Mouse (Mus musculus) MEL (cell line): Measurements from ENCODE around the gene Fndc3b. TPM values are rescaled to one million over a fixed set of nuclear protein-coding genes. Genes with fewer than 3 reads are reported as not detected.

Experiments used
- DNase-seq: peaks from one replicate; pipeline ENCODE4 v3.0.0; 2011; ENCODE audit warnings: low read depth, low spot score
- H3K27ac ChIP-seq: 2 replicates; pipeline ENCODE4 v1.5.1; 2012; ENCODE audit warnings: low read depth, mild to moderate bottlenecking, control low read depth, low read length, moderate library complexity; ENCODE audit not compliant: control insufficient read depth
- H3K27me3 ChIP-seq, 2 experiments: fragments of 150-350 bp in 1 of 2; sonication (generic) in 1 of 2; 2 replicates each; pipeline ENCODE4 v1.6.1; 2012; ENCODE audit warnings: low read length in 2 of 2, mild to moderate bottlenecking in 2 of 2, improper control_type of control experiment in 1 of 2, moderate library complexity in 1 of 2; ENCODE audit not compliant: insufficient read depth in 2 of 2, control insufficient read depth in 1 of 2
- H3K36me3 ChIP-seq, 2 experiments: 2 replicates each; pipeline ENCODE4 v1.6.1; 2012 to 2014; ENCODE audit warnings: low read length in 2 of 2, improper control_type of control experiment in 1 of 2, inconsistent platforms in 1 of 2, mild to moderate bottlenecking in 1 of 2; ENCODE audit not compliant: insufficient read depth in 2 of 2, control insufficient read depth in 1 of 2
- H3K4me1 ChIP-seq, 2 experiments: fragments of 150-350 bp in 1 of 2; sonication (generic) in 1 of 2; 2 replicates each; pipeline ENCODE4 v1.6.1; 2012; ENCODE audit warnings: low read length in 2 of 2, improper control_type of control experiment in 1 of 2, mild to moderate bottlenecking in 1 of 2; ENCODE audit not compliant: insufficient read depth in 2 of 2, control insufficient read depth in 1 of 2
- H3K4me3 ChIP-seq, 2 experiments: fragments of 150-350 bp in 1 of 2; sonication (generic) in 1 of 2; 2 replicates each; pipeline ENCODE4 v1.5.1; 2012; ENCODE audit warnings: low read depth in 2 of 2, low read length in 2 of 2, mild to moderate bottlenecking in 2 of 2, moderate library complexity in 2 of 2, control low read depth in 1 of 2, improper control_type of control experiment in 1 of 2; ENCODE audit not compliant: control insufficient read depth in 1 of 2, insufficient read depth in 1 of 2
- H3K79me2 ChIP-seq: 2 replicates; pipeline ENCODE4 v1.6.1; 2012; ENCODE audit warnings: mild to moderate bottlenecking, low read length, moderate library complexity; ENCODE audit not compliant: control insufficient read depth, poor library complexity, insufficient read depth
- H3K9ac ChIP-seq: 2 replicates; pipeline ENCODE4 v1.6.1; 2012; ENCODE audit warnings: low read depth, mild to moderate bottlenecking, control low read depth, low read length, moderate library complexity; ENCODE audit not compliant: control insufficient read depth, poor library complexity, severe bottlenecking
- H3K9me3 ChIP-seq: fragments of 150-350 bp; sonication (generic); replicated peaks from 2 replicates; pipeline ENCODE4 v1.6.1; 2012; ENCODE audit warnings: mild to moderate bottlenecking, low read length, improper control_type of control experiment, moderate library complexity; ENCODE audit not compliant: insufficient read depth
- BHLHE40 ChIP-seq: IDR thresholded peaks from 2 replicates; pipeline ENCODE4 v1.6.1; 2012; ENCODE audit warnings: low read depth, mild to moderate bottlenecking, inconsistent platforms, low read length, improper control_type of control experiment, borderline replicate concordance
- CHD1 ChIP-seq: IDR thresholded peaks from 2 replicates; pipeline ENCODE4 v1.6.1; 2012; ENCODE audit warnings: low read depth, mild to moderate bottlenecking, inconsistent platforms, low read length, improper control_type of control experiment
- CTCF ChIP-seq, 3 experiments: IDR thresholded peaks in 2 of 3; conservative IDR thresholded peaks in 1 of 3; 2 replicates each; pipeline ENCODE4 v1.5.1; 2011 to 2012; ENCODE audit warnings: low read length in 3 of 3, low read depth in 2 of 3, mild to moderate bottlenecking in 2 of 3, improper control_type of control experiment in 1 of 3, inconsistent platforms in 1 of 3, mixed read lengths in 1 of 3, moderate library complexity in 1 of 3; ENCODE audit not compliant: control insufficient read depth in 1 of 3, insufficient read depth in 1 of 3, poor library complexity in 1 of 3, severe bottlenecking in 1 of 3
- E2F4 ChIP-seq: IDR thresholded peaks from 2 replicates; pipeline ENCODE4 v1.6.1; 2011; ENCODE audit warnings: low read depth, low read length, improper control_type of control experiment, borderline replicate concordance
- ELF1 ChIP-seq: IDR thresholded peaks from 2 replicates; pipeline ENCODE4 v1.6.1; 2014; ENCODE audit warnings: low read depth, mild to moderate bottlenecking, inconsistent platforms, low read length, improper control_type of control experiment, moderate library complexity
- ETS1 ChIP-seq: IDR thresholded peaks from 2 replicates; pipeline ENCODE4 v1.6.1; 2012; ENCODE audit warnings: low read depth, mild to moderate bottlenecking, inconsistent platforms, low read length, improper control_type of control experiment, moderate library complexity
- GATA1 ChIP-seq: IDR thresholded peaks from 2 replicates; pipeline ENCODE4 v1.6.1; 2011; ENCODE audit warnings: low read depth, low read length, improper control_type of control experiment
- MAZ ChIP-seq: IDR thresholded peaks from 2 replicates; pipeline ENCODE4 v1.6.1; 2012; ENCODE audit warnings: low read depth, mild to moderate bottlenecking, inconsistent platforms, low read length, improper control_type of control experiment
- MEF2A ChIP-seq: IDR thresholded peaks from 2 replicates; pipeline ENCODE4 v1.6.1; 2014; ENCODE audit warnings: low read depth, mild to moderate bottlenecking, inconsistent platforms, low read length, improper control_type of control experiment; ENCODE audit not compliant: poor library complexity, insufficient replicate concordance, severe bottlenecking; ENCODE audit errors: extremely low read depth
- MYB ChIP-seq: IDR thresholded peaks from 2 replicates; pipeline ENCODE4 v1.6.1; 2011; ENCODE audit warnings: mild to moderate bottlenecking, low read depth, low read length, improper control_type of control experiment
- NELFE ChIP-seq: IDR thresholded peaks from 2 replicates; pipeline ENCODE4 v1.6.1; 2011; ENCODE audit warnings: low read depth, low read length, improper control_type of control experiment
- NRF1 ChIP-seq: IDR thresholded peaks from 2 replicates; pipeline ENCODE4 v1.6.1; 2014; ENCODE audit warnings: low read depth, mild to moderate bottlenecking, inconsistent platforms, low read length, improper control_type of control experiment, moderate library complexity; ENCODE audit not compliant: poor library complexity, insufficient read depth, severe bottlenecking
- POLR2A ChIP-seq, 2 experiments: IDR thresholded peaks; 2 replicates each; pipeline ENCODE4 v1.6.1; 2011 to 2012; ENCODE audit warnings: low read length in 2 of 2, mild to moderate bottlenecking in 2 of 2, control low read depth in 1 of 2, improper control_type of control experiment in 1 of 2, low read depth in 1 of 2, moderate library complexity in 1 of 2; ENCODE audit not compliant: control insufficient read depth in 1 of 2, insufficient read depth in 1 of 2, poor library complexity in 1 of 2
- POLR2AphosphoS5 ChIP-seq: IDR thresholded peaks from 2 replicates; pipeline ENCODE4 v1.6.1; 2012; ENCODE audit warnings: low read depth, borderline replicate concordance, mild to moderate bottlenecking, inconsistent platforms, low read length, moderate library complexity, mixed read lengths
- RAD21 ChIP-seq: IDR thresholded peaks from 2 replicates; pipeline ENCODE4 v1.6.1; 2011; ENCODE audit warnings: mild to moderate bottlenecking, low read depth, low read length, improper control_type of control experiment
- SMC3 ChIP-seq: IDR thresholded peaks from 2 replicates; pipeline ENCODE4 v1.6.1; 2011; ENCODE audit warnings: low read depth, low read length, improper control_type of control experiment
- TAL1 ChIP-seq: IDR thresholded peaks from 2 replicates; pipeline ENCODE4 v1.6.1; 2012; ENCODE audit warnings: mild to moderate bottlenecking, inconsistent platforms, low read length, moderate library complexity, mixed read lengths
- TCF12 ChIP-seq: IDR thresholded peaks from 2 replicates; pipeline ENCODE4 v1.6.1; 2014; ENCODE audit warnings: low read depth, mild to moderate bottlenecking, inconsistent platforms, low read length, improper control_type of control experiment, moderate library complexity
- UBTF ChIP-seq: IDR thresholded peaks from 2 replicates; pipeline ENCODE4 v1.6.1; 2012; ENCODE audit warnings: low read depth, mild to moderate bottlenecking, inconsistent platforms, low read length, improper control_type of control experiment, moderate library complexity, borderline replicate concordance; ENCODE audit not compliant: insufficient read depth
- ZMIZ1 ChIP-seq: IDR thresholded peaks from 2 replicates; pipeline ENCODE4 v1.6.1; 2012; ENCODE audit warnings: low read depth, mild to moderate bottlenecking, inconsistent platforms, low read length, improper control_type of control experiment, moderate library complexity
- polyA plus RNA-seq, 2 experiments: library from polyadenylated mRNA; stranded (reverse) in 1 of 2; unstranded in 1 of 2; fragments of >175 nt in 1 of 2; fragments of >200 nt in 1 of 2; gene quantifications; 2 replicates each; pipeline versions ENCODE4 v1.2.1 to v1.2.4; 2012; ENCODE audit warnings: low replicate concordance in 2 of 2, low read depth in 1 of 2; ENCODE audit not compliant: insufficient read length in 2 of 2, insufficient read depth in 1 of 2, missing spikeins in 1 of 2
- total RNA-seq: library from RNA; depleted of rRNA; stranded (reverse); fragments of 300-350 nt; gene quantifications from 2 replicates; pipeline ENCODE4 v1.2.3, GENCODE M21; 2012

The Fndc3b gene
- total and polyA plus RNA-seq, 3 experiments, result not detected

DNA sequence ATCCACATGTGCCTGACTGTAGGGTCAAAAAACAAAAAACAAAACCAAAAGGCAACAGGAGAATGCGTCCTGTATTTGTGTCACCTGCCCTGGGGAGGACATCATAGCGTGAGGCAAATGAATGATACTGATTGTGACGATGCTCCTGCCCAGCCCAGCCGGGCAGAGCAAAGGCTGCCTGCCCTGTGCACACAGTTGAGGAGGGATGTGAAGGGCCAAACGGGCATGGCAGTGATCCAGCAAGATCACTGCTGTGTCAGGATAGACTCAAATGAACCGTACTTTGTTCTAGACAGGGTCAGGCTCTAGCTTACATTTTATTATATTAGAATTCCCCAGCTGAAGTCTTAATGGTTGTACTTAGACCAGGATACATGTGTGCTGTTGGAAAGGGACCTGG lies 219.3 kb downstream of the Fndc3b start:
- no peak overlapping the region for H3K4me3 ChIP-seq
- TF ChIP-seq POLR2AphosphoS5 (no peak), ELF1 (no peak), TAL1 (no peak), SMC3 (no peak), MAZ (no peak), POLR2A (IDR thresholded peaks at IDR 0.05; ENCODE audit: control insufficient read depth in 1 of 2, insufficient read depth in 1 of 2, low read depth in 1 of 2, low read length in 2 of 2, poor library complexity in 1 of 2) (no peak), NELFE (no peak), CHD1 (no peak), E2F4 (no peak), UBTF (no peak), ZMIZ1 (no peak), TCF12 (no peak), NRF1 (no peak), ETS1 (no peak)
- no peak for DNase-seq
- H3K9ac ChIP-seq, result no peak overlapping the region
- no peaks in the 10 kb centered on the region; a peak in 1 of 4 replicates for H3K27me3 ChIP-seq
- no peaks in the 10 kb centered on the region for H3K9me3 ChIP-seq
- H3K4me1 ChIP-seq, result no peaks in the 10 kb centered on the region
- no peaks in the 10 kb centered on the region for H3K79me2 ChIP-seq
- no peaks in the 10 kb centered on the region for H3K36me3 ChIP-seq
- H3K27ac ChIP-seq, result no peak overlapping the region

DNA sequence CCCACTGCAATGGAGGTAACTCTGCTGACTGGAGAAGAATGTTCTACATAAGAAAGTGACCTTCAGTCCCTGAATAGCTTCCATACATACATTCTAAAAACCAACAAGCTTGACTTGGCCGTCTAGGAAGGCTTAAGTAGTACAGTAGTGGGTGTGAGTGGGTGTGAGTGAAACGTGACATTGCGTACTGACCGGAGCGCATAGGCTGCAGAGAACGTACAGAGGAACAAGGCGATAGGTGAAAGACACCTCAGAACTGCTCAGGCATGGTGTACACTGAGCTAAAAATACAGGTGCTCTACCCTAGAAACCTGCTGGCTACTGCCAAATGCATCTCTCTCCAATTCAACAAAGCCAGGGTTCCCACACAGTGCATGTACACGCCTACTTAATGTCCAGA lies 219.7 kb downstream of the Fndc3b start:
- Histone ChIP-seq H3K27ac (no peak overlapping the region), H3K9me3 (no peaks in the 10 kb centered on the region), H3K36me3 (no peaks in the 10 kb centered on the region), H3K27me3 (no peaks in the 10 kb centered on the region; a peak in 1 of 4 replicates), H3K4me3 (no peak overlapping the region), H3K4me1 (no peaks in the 10 kb centered on the region), H3K79me2 (no peaks in the 10 kb centered on the region), H3K9ac (no peak overlapping the region)
- no peak for DNase-seq
- TF ChIP-seq ETS1 (no peak), BHLHE40 (no peak), GATA1 (no peak), MEF2A (no peak), CTCF (IDR thresholded peaks at IDR 0.05 in 2 of 3, conservative IDR thresholded peaks at IDR 0.05 in 1 of 3; ENCODE audit: control insufficient read depth in 1 of 3, insufficient read depth in 1 of 3, low read depth in 2 of 3, low read length in 3 of 3, poor library complexity in 1 of 3, severe bottlenecking in 1 of 3) (no peak), MYB (no peak), RAD21 (no peak)
- TF ChIP-seq, all 39 proteins: peak for 0
